Mouse (Mus musculus): ENCODE measurements around the gene Ptprq.

The Ptprq gene

GRCm38 (mm10) chr10:107626648-107627047 is 93.2 kb downstream of the Ptprq start:
- DNase-seq: peak; percentile 3

- no peak for DNase-seq
Measured at GRCm38 (mm10) chr10:107624211-107624610, 95.6 kb downstream of the Ptprq start.

- DNase-seq: no peak
Measured at GRCm38 (mm10) chr10:107615460-107615859, 104.4 kb downstream of the Ptprq start.

- no peak for DNase-seq
Measured at GRCm38 (mm10) chr10:107601371-107601770, 118.5 kb downstream of the Ptprq start.

GRCm38 (mm10) chr10:107583360-107583759 is 136.5 kb downstream of the Ptprq start:
- DNase-seq: no peak

GRCm38 (mm10) chr10:107569044-107569443 is 150.8 kb downstream of the Ptprq start:
- DNase-seq: no peak

GRCm38 (mm10) chr10:107568261-107568660 is 151.6 kb downstream of the Ptprq start:
- no peak for DNase-seq

- no peak for DNase-seq
Measured at GRCm38 (mm10) chr10:107562875-107563274, 157.0 kb downstream of the Ptprq start.

GRCm38 (mm10) chr10:107560881-107561280 is 159.0 kb downstream of the Ptprq start:
- DNase-seq: no peak

- DNase-seq: no peak
Measured at GRCm38 (mm10) chr10:107543026-107543425, 176.8 kb downstream of the Ptprq start.

- no peak for DNase-seq
Measured at GRCm38 (mm10) chr10:107528758-107529157, 191.1 kb downstream of the Ptprq start.

- no peak for DNase-seq
Measured at GRCm38 (mm10) chr10:107519216-107519615, 200.6 kb downstream of the Ptprq start.

- DNase-seq: no peak
Measured at GRCm38 (mm10) chr10:107516641-107517040, 203.2 kb downstream of the Ptprq start.

GRCm38 (mm10) chr10:107514735-107515134 is 205.1 kb downstream of the Ptprq start:
- no peak for DNase-seq

GRCm38 (mm10) chr10:107506397-107506796 is 213.5 kb downstream of the Ptprq start:
- DNase-seq: no peak

- no peak for DNase-seq
Measured at GRCm38 (mm10) chr10:107503430-107503829, 216.4 kb downstream of the Ptprq start.

- no peak for DNase-seq
Measured at GRCm38 (mm10) chr10:107502193-107502592, 217.7 kb downstream of the Ptprq start.

GRCm38 (mm10) chr10:107499656-107500055 is 220.2 kb downstream of the Ptprq start:
- DNase-seq: no peak

GRCm38 (mm10) chr10:107496402-107496801 is 223.4 kb downstream of the Ptprq start:
- no peak for DNase-seq

- no peak for DNase-seq
Measured at GRCm38 (mm10) chr10:107494568-107494967, 225.3 kb downstream of the Ptprq start, which contains the start of gene Myf6. Gene Myf6 (minus strand): TSS chr10:107494737.

- no peak for DNase-seq
Measured at GRCm38 (mm10) chr10:107493580-107494474, 226.0 kb downstream of the Ptprq start.

- no peak for DNase-seq
Measured at GRCm38 (mm10) chr10:107492867-107493579, 226.8 kb downstream of the Ptprq start.

GRCm38 (mm10) chr10:107488654-107489315 is 231.1 kb downstream of the Ptprq start:
- no peak for DNase-seq

Data from lung, postnatal 14 days (tissue).